In the genomic region with DNA sequence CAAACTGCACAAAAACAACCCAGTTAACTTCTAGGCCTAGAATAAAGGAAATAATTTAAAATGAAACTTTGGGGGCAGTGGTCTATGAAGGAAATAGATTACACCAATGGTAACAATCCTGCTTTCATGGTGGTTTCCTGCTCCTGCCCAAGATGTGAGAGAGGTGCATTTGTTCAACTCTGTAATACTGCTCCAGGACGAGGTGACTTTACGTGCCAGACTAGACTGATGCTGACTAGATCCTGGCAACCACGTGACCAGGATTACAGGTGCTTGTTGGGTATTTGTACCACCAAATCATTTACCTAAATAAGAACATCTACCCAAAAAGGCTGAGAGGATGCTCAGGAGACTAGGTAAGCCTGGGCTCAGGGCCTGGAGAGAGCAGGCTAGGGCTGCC, we compare ENCODE assay signal across 32 mouse cellular contexts. TPM values are rescaled to one million over a fixed set of nuclear protein-coding genes. Genes with fewer than 3 reads are reported as not detected.
A peak's percentile ranks its signal among the peaks of the same experiment; 100 is the strongest.
DNase-seq lines count a peak whose midpoint lies in the region; ATAC-seq lines count a peak whose summit lies in the region.
"Had no signal": no experiment of that assay in that cellular context is flagged by ENCODE, and none has a peak within 500 bp of the region (broad histone marks: within the 10 kb centered on the region; RNA-seq: fewer than 3 reads in every experiment).

No protein-coding gene starts in this region.

- intact Hi-C loops in heart, postnatal 10 days (cut with DNase I) = no loop called here

- ATAC-seq in activated CD4-positive, CD25-positive, alpha-beta regulatory T cell, adult 4 months = peak; percentile 33
- peak; percentile 27 for ATAC-seq in inflammation-experienced regulatory T-cells, adult 6 months
- ATAC-seq: forebrain, embryonic 14.5 days; forebrain, postnatal 0 days; intestine, embryonic 16.5 days; Patski had no signal

- DNase-seq in heart, adult 11 months = peak; percentile 72
- no peak for DNase-seq in heart, postnatal 10 days
- peak; percentile 49 for DNase-seq in CD4-positive helper T cell, adult 2 months (ENCODE audit: low read depth, low spot score)
- no peak for DNase-seq in yolk sac, embryonic 10.5 days (ENCODE audit: low spot score)
- no peak for DNase-seq in c-Kit-positive CD71-positive TER-119-positive erythroid progenitor cells, embryonic 14.5 days (ENCODE audit: low spot score)
- no peak for DNase-seq in right cerebral cortex, postnatal 36 days (ENCODE audit: low spot score in 2 of 2)
- DNase-seq: adrenal gland, adult 8-10 months; adrenal gland, postnatal 36 days; B cell, adult 2 months; cerebellum, adult 11 months; cerebellum, adult 2 months; cerebellum, adult 9-11 months; cerebellum, postnatal 36 days; embryo, embryonic 11 days; forebrain, postnatal 0 days; gastrocnemius, adult 2 months; gastrocnemius, postnatal 14 days; heart, adult 2 months; kidney, adult 18-20 months had no signal

RNA-seq across cellular contexts. Expression of gene Cxcr6, which starts 5.6 kb away (rescaled TPM):
- not detected for total RNA-seq in heart, postnatal 10 days (2021)
- 100 to 1,000 TPM; 117 to 287 TPM for polyA plus RNA-seq in activated CD4-positive, CD25-positive, alpha-beta regulatory T cell, adult 4 months (2017; shearing (Covaris generic))
- 100 to 1,000 TPM; 136 to 568 (median 166) TPM for polyA plus RNA-seq in inflammation-experienced regulatory T-cells, adult 6 months (2017; shearing (Covaris generic))
- total RNA-seq: forebrain, postnatal 0 days had no signal
- polyA plus RNA-seq: cortical plate, adult 2 months; forebrain, postnatal 0 days; G1E had no signal

RNA-seq across cellular contexts. Expression of gene Fyco1, which starts 39.9 kb away (rescaled TPM):
- 100 to 1,000 TPM; 206 to 217 TPM for total RNA-seq in heart, postnatal 10 days (2021)
- 10 to 100 TPM; 27.8 to 29.5 TPM for polyA plus RNA-seq in activated CD4-positive, CD25-positive, alpha-beta regulatory T cell, adult 4 months (2017; shearing (Covaris generic))
- polyA plus RNA-seq in inflammation-experienced regulatory T-cells, adult 6 months (2017; shearing (Covaris generic)) = 10 to 100 TPM; 24.2 to 49.9 (median 41.1) TPM

RNA-seq across cellular contexts. Expression of gene Xcr1, which starts 50.0 kb away (rescaled TPM):
- total RNA-seq in heart, postnatal 10 days (2021) = not detected
- under 1 TPM; 0.64 to 0.67 TPM for polyA plus RNA-seq in activated CD4-positive, CD25-positive, alpha-beta regulatory T cell, adult 4 months (2017; shearing (Covaris generic))
- 1 to 10 TPM in 1 of 3 experiments, under 1 TPM in 2; 0.66 to 2.9 (median 0.69) TPM for polyA plus RNA-seq in inflammation-experienced regulatory T-cells, adult 6 months (2017; shearing (Covaris generic))
- total RNA-seq: forebrain, postnatal 0 days; gastrocnemius, adult 2 months; gastrocnemius, postnatal 14 days; heart, adult 2 months; heart, postnatal 25 days had no signal
- polyA plus RNA-seq: cerebellum, adult 2 months; embryonic facial prominence, embryonic 10.5 days; embryonic facial prominence, embryonic 13.5 days; frontal cortex, adult 2 months; G1E; heart, embryonic 10.5 days; heart, embryonic 13.5 days had no signal

Comparison
In these comparisons a context has a peak if more than half of its experiments do, and no peak if none do; other contexts are left out.
1. DNase-seq: peak in heart, adult 11 months (single experiment) and CD4-positive helper T cell, adult 2 months (single experiment); none in heart, postnatal 10 days (0 of 2), yolk sac, embryonic 10.5 days (single experiment), c-Kit-positive CD71-positive TER-119-positive erythroid progenitor cells, embryonic 14.5 days (single experiment) and right cerebral cortex, postnatal 36 days (0 of 2).